Mouse (Mus musculus) lung, postnatal 0 days (tissue): ENCODE measurements at regions not wholly inside any gene's neighbourhood (a gene's known extent, or its start where the extent isn't known, plus 50 kb on each side); places are given as distances from the start of the nearest gene placed in this dataset.

Experiments
- CTCF ChIP-seq: IDR thresholded peaks from 2 replicates; pipeline ENCODE4 v1.5.1; 2016; ENCODE audit warnings: antibody characterized with exemption, mild to moderate bottlenecking
- EP300 ChIP-seq: IDR thresholded peaks from 2 replicates; pipeline ENCODE4 v1.6.1; 2016; ENCODE audit warnings: antibody characterized with exemption, mild to moderate bottlenecking, control low read depth

GRCm38 (mm10) chr17:62403739-62404138, 477.4 kb downstream of the Efna5 start:
- TF ChIP-seq EP300 (no peak), CTCF (no peak)
